Mouse (Mus musculus) heart, postnatal 0 days (tissue): Measurements from ENCODE around the gene Gm9733. TPM values are rescaled to one million over a fixed set of nuclear protein-coding genes. Genes with fewer than 3 reads are reported as not detected.
"Not testable (repeated sequence)": the region's sequence is repeated elsewhere in the genome, so short reads cannot be mapped to it uniquely, and the experiment has no call there.

Experiments used
- ATAC-seq: fragments of 200-750 bp; cut with Nextera tagmentation; 2 replicates; pipeline ENCODE4 v1.8.0; 2017; ENCODE audit warnings: low read depth, moderate number of reproducible peaks, moderate library complexity; ENCODE audit not compliant: insufficient read depth
- DNase-seq: peaks from one replicate; pipeline ENCODE4 v3.0.0-alpha.2; 2016; ENCODE audit warnings: low spot score
- H3K27ac ChIP-seq: fragments of 300-500 bp; sonication (generic); 2 replicates; pipeline ENCODE4 v1.5.1; 2014; ENCODE audit warnings: low read depth, mild to moderate bottlenecking
- H3K27me3 ChIP-seq: fragments of 300-500 bp; sonication (generic); 2 replicates; pipeline ENCODE4 v1.6.1; 2014; ENCODE audit warnings: low read length, mixed read lengths; ENCODE audit not compliant: control insufficient read depth, insufficient read depth
- H3K36me3 ChIP-seq: fragments of 300-500 bp; sonication (generic); replicated peaks from 2 replicates; pipeline ENCODE4 v1.6.1; 2014; ENCODE audit warnings: low read length, mixed read lengths; ENCODE audit not compliant: control insufficient read depth, insufficient read depth
- H3K4me1 ChIP-seq: fragments of 300-500 bp; sonication (generic); 2 replicates; pipeline ENCODE4 v1.6.1; 2014; ENCODE audit warnings: antibody characterized with exemption; ENCODE audit not compliant: control insufficient read depth, insufficient read depth
- H3K4me2 ChIP-seq: fragments of 300-500 bp; sonication (generic); 2 replicates; pipeline ENCODE4 v1.6.1; 2014; ENCODE audit warnings: low read depth, mild to moderate bottlenecking, low read length, moderate library complexity
- H3K4me3 ChIP-seq: fragments of 300-500 bp; sonication (generic); 2 replicates; pipeline ENCODE4 v1.5.1; 2014; ENCODE audit warnings: low read depth, low read length
- H3K9ac ChIP-seq: fragments of 300-500 bp; sonication (generic); replicated peaks from 2 replicates; pipeline ENCODE4 v1.6.1; 2014; ENCODE audit warnings: low read depth, low read length, mixed read lengths
- H3K9me3 ChIP-seq: fragments of 300-500 bp; sonication (generic); replicated peaks from 2 replicates; pipeline ENCODE4 v1.6.1; 2016; ENCODE audit warnings: low read length; ENCODE audit not compliant: control insufficient read depth
- CTCF ChIP-seq: IDR thresholded peaks from 2 replicates; pipeline ENCODE4 v1.5.1; 2016; ENCODE audit warnings: antibody characterized with exemption, control low read depth, low read depth
- EP300 ChIP-seq: IDR thresholded peaks from 2 replicates; pipeline ENCODE4 v1.6.1; 2016; ENCODE audit warnings: antibody characterized with exemption, low read depth
- WGBS: fragments of 180-500 bp; shearing (Covaris S2); extraction: QIAGEN DNeasy Blood & Tissue Kit; methylation state at CpG from one replicate; pipeline ENCODE4 v1.1.7; 2014; 5-methylcytosine and 5-hydroxymethylcytosine counted together
- polyA plus RNA-seq: library from polyadenylated mRNA; unstranded; fragments of >200 nt; fragmentation: Nextera tagmentation; extraction: Ambion mirVana; gene quantifications from 2 replicates; pipeline ENCODE4 v1.2.1, GENCODE M21; 2015
- total RNA-seq: library from RNA; depleted of rRNA; stranded (reverse); fragments of >200 nt; gene quantifications from 2 replicates; pipeline ENCODE4 v1.2.3, GENCODE M21; 2014; ENCODE audit warnings: low replicate concordance; rRNA removed

The Gm9733 gene
- total RNA-seq (not detected in 2 replicates), polyA plus RNA-seq (0.33 and 0.34 TPM in 2 replicates)

DNA sequence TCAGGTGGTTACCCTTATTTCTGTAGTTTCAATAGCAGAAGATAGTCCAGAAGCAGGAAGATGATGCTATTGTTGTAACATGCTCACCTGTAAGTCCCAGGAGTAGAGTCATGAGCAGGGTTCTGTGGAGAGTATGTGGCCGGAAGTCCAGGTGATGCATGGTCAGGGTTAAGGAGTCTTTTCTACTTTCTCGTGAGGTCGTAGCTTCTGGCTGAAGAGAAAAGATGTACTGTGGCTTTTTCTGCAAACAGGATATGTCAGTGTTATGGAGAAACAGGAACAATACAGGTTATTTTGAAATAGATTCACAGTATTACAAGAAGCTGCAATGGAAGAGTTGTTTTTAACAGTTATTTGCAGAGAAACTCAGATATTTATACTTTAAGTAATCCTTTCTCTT, at the start of gene Gm9733:
Gene Gm9733 (minus strand): TSS at position 240 of the 400 bp plus-strand sequence.
- H3K4me3 ChIP-seq: no peak within 1 kb of the TSS
- peaks cover 10% of the 10 kb centered on the region; the same call in 1 of the 2 replicates for H3K9me3 ChIP-seq
- 67% methylated on average over 3 of the region's 3 CpGs for WGBS
- no peaks in the 10 kb centered on the region for H3K27me3 ChIP-seq
- no peaks in the 10 kb centered on the region for H3K36me3 ChIP-seq
- no peak within 1 kb of the TSS for H3K9ac ChIP-seq
- ATAC-seq (no peak), DNase-seq (no peak)
- TF ChIP-seq CTCF: no peak
- TF ChIP-seq EP300: no peak
- H3K4me2 ChIP-seq: no peak within 1 kb of the TSS
- no peaks in the 10 kb centered on the region for H3K4me1 ChIP-seq
- no peak within 1 kb of the TSS for H3K27ac ChIP-seq

GRCm38 (mm10) chr3:15355690-15356089, 23.6 kb upstream of the Gm9733 start:
- not testable (repeated sequence) for H3K4me2 ChIP-seq, H3K36me3 ChIP-seq, H3K27ac ChIP-seq, H3K9me3 ChIP-seq, H3K4me3 ChIP-seq, H3K9ac ChIP-seq, H3K27me3 ChIP-seq, H3K4me1 ChIP-seq, DNase-seq, ATAC-seq
- 60% methylated on average over 3 of the region's 3 CpGs for WGBS

DNA sequence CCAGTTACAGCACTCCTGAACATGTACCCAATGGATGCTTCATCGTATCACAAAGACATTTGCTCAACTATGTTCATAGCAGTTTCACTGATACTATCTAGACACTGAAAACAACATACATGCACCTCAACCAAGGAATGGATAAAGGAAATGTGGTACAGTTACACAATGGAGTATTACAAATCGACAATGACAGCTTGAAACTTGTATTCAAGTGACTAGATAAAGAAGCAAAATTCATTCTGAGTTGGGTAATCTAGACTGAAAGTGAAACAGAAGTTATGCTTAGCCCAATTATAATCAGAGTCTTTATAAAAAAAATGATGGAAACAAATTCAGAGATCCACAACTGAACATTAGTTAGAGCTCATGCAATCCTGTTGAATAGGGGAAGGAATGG, 18.2 kb upstream of the Gm9733 start:
- H3K9me3 ChIP-seq, ATAC-seq, H3K4me1 ChIP-seq, DNase-seq, H3K4me3 ChIP-seq, H3K27ac ChIP-seq, H3K36me3 ChIP-seq, H3K4me2 ChIP-seq, H3K9ac ChIP-seq, H3K27me3 ChIP-seq: not testable (repeated sequence)
- WGBS: 67% methylated on average over 1 of the region's 2 CpGs

DNA sequence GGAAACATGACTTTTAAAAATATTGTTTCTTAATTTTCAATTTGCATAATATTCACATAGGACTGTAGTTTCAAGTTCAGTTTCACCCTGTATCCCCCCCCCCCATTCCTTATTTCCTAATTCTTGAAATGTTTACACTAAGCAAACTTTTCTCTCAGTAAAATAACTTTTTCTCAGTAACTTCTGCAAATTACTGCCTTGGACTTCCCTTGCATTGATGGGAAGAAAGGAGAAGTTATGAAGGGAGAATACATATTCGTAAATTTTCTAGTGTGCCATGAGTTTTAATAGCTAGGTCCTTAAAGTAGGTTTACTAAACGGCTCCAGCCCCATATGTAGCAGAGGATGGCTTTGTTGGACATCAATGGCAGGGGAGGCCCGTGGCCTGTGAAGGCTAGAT, 13.5 kb upstream of the Gm9733 start:
- H3K27me3 ChIP-seq, H3K4me1 ChIP-seq, H3K27ac ChIP-seq, DNase-seq, H3K36me3 ChIP-seq, H3K9me3 ChIP-seq, H3K4me2 ChIP-seq, H3K9ac ChIP-seq, ATAC-seq, H3K4me3 ChIP-seq: not testable (repeated sequence)
- 33% methylated on average over 3 of the region's 3 CpGs for WGBS

DNA sequence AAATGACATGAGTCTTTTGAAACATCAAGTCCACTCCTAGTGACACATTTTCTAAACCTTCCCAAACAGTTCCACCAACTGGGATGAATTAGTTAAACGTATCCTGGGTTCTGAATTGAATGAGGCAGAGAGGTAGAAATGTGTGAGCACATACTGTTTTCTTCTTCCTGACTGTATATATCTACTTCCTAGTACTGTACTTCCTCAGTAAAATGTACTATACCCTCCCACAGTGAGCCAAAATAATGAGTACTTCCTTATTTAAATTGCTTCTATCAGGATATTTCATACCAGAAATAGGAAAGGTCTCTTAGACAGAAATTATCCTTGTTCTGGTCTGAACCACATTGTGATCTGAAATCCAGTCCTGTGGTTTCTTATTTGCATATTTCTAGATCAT, 8.2 kb upstream of the Gm9733 start:
- no peaks in the 10 kb centered on the region for H3K27me3 ChIP-seq
- H3K4me3 ChIP-seq: no peak overlapping the region
- WGBS: 52% methylated on average over 1 of the region's 1 CpGs
- no peak overlapping the region for H3K4me2 ChIP-seq
- H3K36me3 ChIP-seq: no peaks in the 10 kb centered on the region
- H3K9me3 ChIP-seq: no peaks in the 10 kb centered on the region
- no peak for ATAC-seq
- H3K9ac ChIP-seq: no peak overlapping the region
- H3K4me1 ChIP-seq: no peaks in the 10 kb centered on the region
- no peak for DNase-seq
- H3K27ac ChIP-seq: no peak overlapping the region
- TF ChIP-seq CTCF (no peak), EP300 (no peak)

- H3K9me3 ChIP-seq: peaks cover 10% of the 10 kb centered on the region; the same call in 1 of the 2 replicates
- ATAC-seq: no peak
- no peak overlapping the region for H3K4me2 ChIP-seq
- no peak for DNase-seq
- no peak overlapping the region for H3K4me3 ChIP-seq
- H3K27me3 ChIP-seq: no peaks in the 10 kb centered on the region
- no peaks in the 10 kb centered on the region for H3K36me3 ChIP-seq
- H3K4me1 ChIP-seq: no peaks in the 10 kb centered on the region
- TF ChIP-seq EP300: no peak
- TF ChIP-seq CTCF: no peak
- 53% methylated on average over 2 of the region's 2 CpGs for WGBS
- no peak overlapping the region for H3K9ac ChIP-seq
- no peak overlapping the region for H3K27ac ChIP-seq
Observed at GRCm38 (mm10) chr3:15334182-15334581, 2.1 kb upstream of the Gm9733 start.
